Mouse (Mus musculus): ENCODE results near the gene Stk39.

The Stk39 gene

GRCm38 (mm10) chr2:68346606-68347237 is 125.3 kb downstream of the Stk39 start:
- no peak for DNase-seq (ENCODE audit: low read depth, low spot score)

GRCm38 (mm10) chr2:68345269-68345668 is 126.8 kb downstream of the Stk39 start:
- DNase-seq (ENCODE audit: low read depth, low spot score), result no peak

- DNase-seq (ENCODE audit: low read depth, low spot score), result no peak
These were observed 128.3 kb downstream of the Stk39 start for GRCm38 (mm10) chr2:68343751-68344150.

GRCm38 (mm10) chr2:68342122-68342646 is 129.9 kb downstream of the Stk39 start:
- no peak for DNase-seq (ENCODE audit: low read depth, low spot score)

- no peak for DNase-seq (ENCODE audit: low read depth, low spot score)
These were observed 135.2 kb downstream of the Stk39 start for GRCm38 (mm10) chr2:68336913-68337312.

- no peak for DNase-seq (ENCODE audit: low read depth, low spot score)
These were observed 137.1 kb downstream of the Stk39 start for GRCm38 (mm10) chr2:68334945-68335344.

- no peak for DNase-seq (ENCODE audit: low read depth, low spot score)
These were observed 146.8 kb downstream of the Stk39 start for GRCm38 (mm10) chr2:68325306-68325705.

GRCm38 (mm10) chr2:68321230-68321629 is 150.8 kb downstream of the Stk39 start:
- no peak for DNase-seq (ENCODE audit: low read depth, low spot score)

- no peak for DNase-seq (ENCODE audit: low read depth, low spot score)
These were observed 151.4 kb downstream of the Stk39 start for GRCm38 (mm10) chr2:68320670-68321069.

- no peak for DNase-seq (ENCODE audit: low read depth, low spot score)
These were observed 153.6 kb downstream of the Stk39 start for GRCm38 (mm10) chr2:68318452-68318851.

GRCm38 (mm10) chr2:68317895-68318294 is 154.2 kb downstream of the Stk39 start:
- DNase-seq (ENCODE audit: low read depth, low spot score), result no peak

GRCm38 (mm10) chr2:68317452-68317851 is 154.6 kb downstream of the Stk39 start:
- DNase-seq (ENCODE audit: low read depth, low spot score), result no peak

GRCm38 (mm10) chr2:68315258-68315657 is 156.8 kb downstream of the Stk39 start:
- DNase-seq (ENCODE audit: low read depth, low spot score), result no peak

- DNase-seq (ENCODE audit: low read depth, low spot score), result no peak
These were observed 161.9 kb downstream of the Stk39 start for GRCm38 (mm10) chr2:68310121-68310520.

GRCm38 (mm10) chr2:68306519-68306918 is 165.5 kb downstream of the Stk39 start:
- no peak for DNase-seq (ENCODE audit: low read depth, low spot score)

- no peak for DNase-seq (ENCODE audit: low read depth, low spot score)
These were observed 167.2 kb downstream of the Stk39 start for GRCm38 (mm10) chr2:68304771-68305460.

GRCm38 (mm10) chr2:68301811-68302542 is 170.1 kb downstream of the Stk39 start:
- DNase-seq (ENCODE audit: low read depth, low spot score), result no peak

GRCm38 (mm10) chr2:68298356-68298755 is 173.7 kb downstream of the Stk39 start:
- peak; percentile 53 for DNase-seq (ENCODE audit: low read depth, low spot score)

- DNase-seq (ENCODE audit: low read depth, low spot score), result no peak
These were observed 174.1 kb downstream of the Stk39 start for GRCm38 (mm10) chr2:68297955-68298354.

- DNase-seq (ENCODE audit: low read depth, low spot score), result no peak
These were observed 175.3 kb downstream of the Stk39 start for GRCm38 (mm10) chr2:68296743-68297142.

- DNase-seq (ENCODE audit: low read depth, low spot score), result no peak
These were observed 179.3 kb downstream of the Stk39 start for GRCm38 (mm10) chr2:68292539-68293320.

- no peak for DNase-seq (ENCODE audit: low read depth, low spot score)
These were observed 180.2 kb downstream of the Stk39 start for GRCm38 (mm10) chr2:68291895-68292294.
